Mouse (Mus musculus) right cerebral cortex, postnatal 4 days (tissue): ENCODE measurements around the gene 4931409K22Rik.

Source experiments
- DNase-seq: peaks from one replicate; pipeline ENCODE4 v3.0.0-alpha.2; 2022

4931409K22Rik gene

GRCm38 (mm10) chr5:24495019-24495418 is 61.6 kb downstream of the 4931409K22Rik start:
- DNase-seq, result no peak
